Mouse (Mus musculus) thymus, postnatal 25 days (tissue): ENCODE data around the gene Tekt2.
A peak's percentile ranks its signal among the peaks of the same experiment; 100 is the strongest.

Experiments used
- DNase-seq: peaks from one replicate; pipeline ENCODE4 v3.0.0; 2022

Tekt2 gene

DNA sequence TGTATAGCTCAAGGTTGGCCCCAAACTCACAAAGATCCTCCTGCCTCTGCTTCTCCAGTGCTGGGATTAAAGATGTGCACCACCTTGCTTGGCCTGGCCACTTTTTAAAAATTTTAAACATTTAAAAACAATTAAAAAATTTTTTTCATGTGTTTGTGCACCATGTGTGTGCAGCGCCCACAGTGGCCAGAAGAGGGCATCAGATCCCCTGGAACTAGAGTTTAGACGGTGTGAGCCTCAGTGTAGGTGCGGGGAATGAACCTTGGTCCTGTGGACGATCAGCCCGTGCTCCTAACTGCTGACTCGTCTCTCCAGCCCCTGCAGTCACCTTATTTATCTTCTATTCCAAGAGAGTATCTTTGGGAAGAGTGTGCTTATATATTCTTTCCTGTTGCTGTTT is 19.4 kb downstream of the Tekt2 start:
- DNase-seq, result no peak

- no peak for DNase-seq
These were observed 20.1 kb downstream of the Tekt2 start for GRCm38 (mm10) chr4:126305428-126305827.

DNA sequence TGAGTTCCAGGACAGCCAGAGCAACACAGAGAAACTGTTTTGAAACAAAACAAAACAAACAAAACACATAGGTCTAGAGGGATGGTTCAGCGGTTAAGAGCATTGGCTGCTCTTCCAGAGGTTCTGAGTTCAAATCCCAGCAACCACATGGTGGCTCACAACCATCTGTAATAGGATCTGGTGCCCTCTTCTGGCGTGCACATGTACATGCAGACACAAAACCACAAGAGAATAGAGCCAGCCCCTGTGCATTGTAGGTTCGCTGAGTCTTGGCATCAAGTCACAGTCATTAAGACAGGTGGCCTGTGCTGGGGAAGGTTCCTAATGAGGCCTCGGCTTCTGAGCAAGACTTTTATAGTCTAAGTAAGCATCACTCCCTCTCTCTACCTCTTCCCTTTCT is 21.6 kb downstream of the Tekt2 start:
- no peak for DNase-seq

- no peak for DNase-seq
These were observed 23.7 kb downstream of the Tekt2 start for GRCm38 (mm10) chr4:126301584-126302309.

GRCm38 (mm10) chr4:126300916-126301583 is 24.4 kb downstream of the Tekt2 start:
- DNase-seq, result no peak

- DNase-seq, result peak; percentile 8
These were observed 28.8 kb downstream of the Tekt2 start for GRCm38 (mm10) chr4:126296617-126297101.

DNA sequence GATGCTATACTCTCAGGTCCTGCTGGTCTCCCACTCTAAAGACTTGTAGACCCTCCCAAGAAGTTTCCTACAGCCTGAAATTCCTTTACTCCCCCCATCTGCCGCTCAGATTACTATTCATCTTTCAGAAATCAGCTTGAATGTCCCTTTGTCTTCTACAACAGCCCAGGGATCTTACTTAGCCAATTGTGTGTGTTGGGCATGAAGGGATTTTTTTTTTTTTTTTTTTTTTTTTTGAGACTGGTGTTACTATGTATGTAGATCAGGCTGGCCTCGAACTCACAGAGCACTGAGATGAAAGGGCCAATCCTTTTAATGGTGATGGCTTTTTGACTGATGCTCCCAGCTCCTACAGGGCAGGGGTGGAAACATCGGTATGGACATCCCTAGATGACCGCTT is 29.6 kb downstream of the Tekt2 start:
- DNase-seq, result no peak

DNA sequence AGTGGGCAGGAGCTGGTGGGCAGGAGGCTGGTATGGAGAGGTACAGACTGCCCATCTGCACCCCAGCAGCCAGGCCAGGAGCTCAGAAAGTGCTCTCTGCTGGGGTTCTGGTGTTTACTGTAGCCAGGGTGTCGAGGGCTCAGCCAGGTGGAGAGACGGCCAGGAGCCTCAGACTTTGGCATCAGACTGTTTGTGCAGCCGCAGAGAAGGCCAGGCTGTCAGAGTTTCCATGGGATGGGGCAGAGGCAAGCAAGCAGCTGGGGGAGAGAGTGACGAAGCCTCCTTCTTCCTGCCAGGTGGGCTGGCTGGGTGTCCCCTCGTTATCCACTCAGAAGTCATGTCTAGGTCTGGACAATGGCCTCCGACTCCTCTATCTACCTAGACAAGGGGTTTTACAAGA is 30.3 kb downstream of the Tekt2 start:
- DNase-seq, result no peak

DNA sequence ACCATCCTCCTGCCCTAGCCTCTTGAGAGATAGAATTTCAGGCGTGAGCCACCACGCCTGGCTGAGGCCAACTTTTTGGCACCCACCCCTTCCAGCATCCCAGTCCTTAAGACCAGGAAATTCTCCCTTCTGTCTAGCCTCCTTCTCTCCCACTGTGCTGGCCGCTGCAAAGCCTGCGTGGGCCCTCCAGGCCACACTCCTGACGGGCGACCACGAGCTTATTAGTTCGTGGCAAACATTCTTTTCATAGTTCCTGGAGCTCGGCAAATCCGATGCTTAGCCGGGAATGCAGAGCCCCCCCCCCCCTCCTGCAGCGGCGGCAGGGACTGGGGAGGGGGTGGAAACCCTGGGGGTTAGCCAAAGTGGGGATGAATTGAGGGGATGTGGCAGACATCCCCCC is 34.3 kb downstream of the Tekt2 start:
- DNase-seq, result no peak

GRCm38 (mm10) chr4:126290314-126290713 is 35.2 kb downstream of the Tekt2 start:
- DNase-seq, result no peak

DNA sequence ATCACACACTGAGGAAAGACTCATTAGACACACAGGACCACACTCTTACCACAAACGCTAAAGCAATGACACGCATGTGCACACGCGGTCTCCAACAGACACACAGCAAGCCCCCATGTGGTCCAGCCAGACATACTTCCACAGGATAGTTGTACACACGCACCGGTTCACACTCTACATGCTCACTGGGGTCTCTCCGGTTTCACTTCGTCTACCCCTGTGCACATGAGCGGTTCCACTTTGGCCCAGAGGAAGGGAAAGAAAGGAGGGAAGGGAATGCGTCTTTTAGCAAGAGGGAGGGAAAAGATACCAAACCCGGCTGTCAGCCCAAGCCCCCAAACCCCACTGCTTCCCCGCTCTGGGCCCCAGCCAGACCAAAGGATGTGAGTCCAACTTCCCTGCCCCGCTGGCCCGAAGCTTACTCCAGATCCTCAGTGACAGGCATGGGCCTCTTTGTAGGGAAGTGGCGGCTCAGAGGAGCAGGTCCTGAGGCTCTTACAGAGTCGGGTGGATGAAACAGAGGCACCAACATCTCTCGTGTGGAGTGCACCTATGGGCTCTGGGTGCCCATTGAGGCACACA is 37.3 kb downstream of the Tekt2 start:
- no peak for DNase-seq

DNA sequence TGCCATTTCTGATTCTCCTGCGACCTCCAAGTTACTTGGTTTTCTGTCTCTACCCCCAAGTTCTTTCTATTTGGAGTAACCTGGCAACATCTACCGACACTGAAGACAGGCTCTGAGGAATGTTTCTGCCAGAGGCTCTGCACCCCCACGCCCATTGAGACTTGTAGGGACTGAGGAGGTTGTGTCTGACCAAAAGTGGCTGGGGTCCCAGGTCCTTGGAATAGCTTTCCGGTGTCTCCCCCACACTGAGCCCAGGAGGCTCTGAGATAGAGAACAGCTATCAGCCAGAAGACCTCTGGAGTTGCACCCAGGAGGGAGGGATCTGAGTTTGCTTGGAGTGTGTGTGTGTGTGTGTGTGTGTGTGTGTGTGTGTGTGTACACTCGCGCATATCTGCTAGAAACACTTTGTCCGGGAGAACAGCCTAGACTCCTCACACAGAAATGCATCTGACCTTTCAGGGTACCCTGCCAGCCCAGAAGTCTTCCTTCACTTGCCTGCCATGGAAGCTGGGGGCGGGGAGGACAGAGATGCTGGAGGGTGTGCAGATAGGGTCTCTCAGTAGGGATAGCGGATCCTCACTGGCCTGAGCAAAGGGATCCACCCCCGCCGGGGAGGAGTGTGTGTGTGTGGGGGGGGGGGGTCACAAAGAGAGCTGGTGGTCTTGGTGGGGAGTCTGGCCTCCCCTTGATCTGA is 38.0 kb downstream of the Tekt2 start:
- DNase-seq, result no peak

- no peak for DNase-seq
These were observed 39.0 kb downstream of the Tekt2 start, which contains the start of gene Col8a2 for GRCm38 (mm10) chr4:126286492-126286891. Gene Col8a2, plus strand, starts transcription at chr4:126286793.

- DNase-seq, result no peak
These were observed 41.9 kb downstream of the Tekt2 start for GRCm38 (mm10) chr4:126283582-126283981.

DNA sequence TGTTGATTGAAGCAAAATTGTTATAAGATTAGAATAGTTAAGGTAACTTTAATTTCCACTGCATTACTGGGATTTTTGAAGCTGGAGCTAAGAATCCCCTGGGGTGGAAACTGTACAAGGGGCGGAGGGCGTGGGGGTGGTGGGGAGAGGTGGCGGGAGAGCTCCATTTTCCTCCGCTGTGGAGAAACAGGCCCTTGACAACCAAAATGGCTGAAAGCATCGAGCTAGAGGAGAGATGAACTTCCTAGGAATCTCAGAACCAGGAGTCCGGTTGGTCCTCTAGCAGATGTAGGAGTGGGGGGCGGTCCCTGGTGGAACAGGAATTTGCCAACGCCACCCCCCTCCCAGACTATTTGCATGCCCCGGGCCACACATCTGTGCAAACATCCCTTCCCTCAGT is 43.8 kb downstream of the Tekt2 start:
- no peak for DNase-seq

- no peak for DNase-seq
These were observed 46.5 kb downstream of the Tekt2 start for GRCm38 (mm10) chr4:126278961-126279360.

GRCm38 (mm10) chr4:126278565-126278915 is 46.9 kb downstream of the Tekt2 start:
- no peak for DNase-seq

GRCm38 (mm10) chr4:126277906-126278564 is 47.5 kb downstream of the Tekt2 start:
- DNase-seq, result peak; percentile 48

DNA sequence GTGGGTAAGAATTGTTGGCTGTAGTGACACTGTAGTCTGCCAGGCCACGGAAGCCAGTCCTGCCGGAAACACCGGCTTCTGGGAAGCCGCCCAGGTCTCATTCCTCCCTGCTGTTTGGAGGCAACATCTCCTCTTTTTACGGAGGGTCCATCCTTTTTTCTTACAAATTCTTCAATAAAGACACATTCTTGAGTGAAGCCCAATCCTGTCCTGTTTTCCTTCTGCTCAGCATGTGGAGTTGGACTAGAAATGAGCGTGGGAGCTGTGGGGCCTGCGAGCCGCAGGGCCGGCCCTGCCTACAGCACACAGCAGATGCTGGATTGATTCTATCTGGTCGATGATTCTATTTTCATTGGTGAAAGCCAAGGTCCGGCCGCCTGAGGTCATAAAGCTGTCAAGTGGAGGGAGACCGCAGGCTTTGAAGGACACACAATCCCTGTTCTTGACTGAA is 49.8 kb downstream of the Tekt2 start:
- DNase-seq, result no peak

- no peak for DNase-seq
These were observed 50.4 kb downstream of the Tekt2 start for GRCm38 (mm10) chr4:126275081-126275480.

DNA sequence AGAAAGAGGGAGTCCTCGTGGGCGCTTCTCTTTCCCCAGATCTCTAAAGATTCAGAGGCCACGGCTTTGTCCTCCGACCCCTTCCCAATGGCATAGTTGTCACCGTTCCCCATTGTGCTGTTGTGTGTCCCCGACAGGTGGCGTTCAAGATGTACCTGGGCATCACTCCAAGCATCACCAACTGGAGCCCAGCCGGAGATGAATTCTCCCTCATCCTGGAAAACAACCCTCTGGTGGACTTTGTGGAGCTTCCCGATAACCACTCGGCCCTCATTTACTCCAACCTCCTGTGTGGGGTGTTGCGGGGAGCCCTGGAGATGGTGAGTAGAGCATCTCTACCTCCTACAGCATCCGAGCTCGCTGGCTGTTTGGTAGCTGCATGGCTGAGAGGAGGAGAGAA is 51.7 kb downstream of the Tekt2 start:
- DNase-seq, result no peak
